Mouse (Mus musculus) T-helper 1 cell (primary cell): ENCODE measurements around the gene Ctsl.

ENCODE experiments used
- in situ Hi-C: fragments of 300-600 bp; cut with MboI, MseI; formaldehyde crosslinking; loops from one replicate; pipeline ENCODE4 v1.15.1; 2025; ENCODE audit warnings: high pct_unique_total_duplicates

Gene Ctsl

DNA sequence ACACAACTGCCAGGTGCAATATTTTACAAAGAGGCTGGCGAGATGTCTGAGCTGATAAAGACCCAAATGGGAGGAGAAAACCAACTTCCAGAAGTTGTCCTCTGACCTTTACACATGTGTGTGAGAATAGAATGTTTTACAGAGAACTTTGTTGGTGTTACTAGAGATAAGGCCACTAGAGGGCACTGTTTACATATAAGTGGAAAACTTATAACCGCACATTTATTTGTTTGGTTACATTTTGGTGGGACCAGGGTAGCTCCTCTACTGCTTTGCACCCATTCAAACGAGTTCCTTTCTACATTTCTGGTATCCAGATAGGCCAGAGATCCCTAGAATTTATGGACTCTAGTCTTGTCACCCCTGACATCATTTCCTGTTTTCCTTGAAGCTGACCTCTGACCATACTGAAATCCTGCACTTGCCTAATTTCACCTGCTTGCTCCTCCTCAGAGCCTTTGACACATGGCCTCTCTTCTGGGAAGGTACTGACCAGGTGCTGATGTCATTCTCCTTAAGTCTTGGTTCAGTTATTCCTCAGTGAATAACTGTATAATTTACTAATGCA lies 55.1 kb downstream of the Ctsl start:
- in situ Hi-C loops, result loop anchor here (5.0 to 25.0 kb wide), 3 partner anchors 62 to 797 kb away; partner anchors contain the start of gene Mfsd14b

DNA sequence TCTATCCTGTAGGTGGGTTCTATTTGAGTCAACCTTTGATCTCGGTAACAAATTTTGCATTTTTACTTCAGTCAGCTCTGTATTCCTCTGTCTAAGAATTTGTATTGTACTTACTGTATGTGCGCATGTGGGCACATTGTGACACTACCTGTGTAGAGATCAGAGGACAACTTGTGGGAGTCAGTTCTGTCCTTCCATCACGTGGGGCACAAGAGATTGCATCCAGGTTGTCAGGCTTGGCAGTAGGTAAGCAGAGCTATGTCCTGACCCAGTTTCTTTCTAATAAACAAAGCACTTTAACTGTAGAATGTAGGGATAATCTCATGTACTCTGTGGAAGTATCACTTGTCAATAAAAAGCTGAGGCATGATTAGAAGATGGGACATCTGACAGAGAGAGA lies 56.6 kb downstream of the Ctsl start:
- in situ Hi-C loops, result loop anchor here (5.0 to 25.0 kb wide), 2 partner anchors 42 to 798 kb away; partner anchors contain the start of gene Mfsd14b

DNA sequence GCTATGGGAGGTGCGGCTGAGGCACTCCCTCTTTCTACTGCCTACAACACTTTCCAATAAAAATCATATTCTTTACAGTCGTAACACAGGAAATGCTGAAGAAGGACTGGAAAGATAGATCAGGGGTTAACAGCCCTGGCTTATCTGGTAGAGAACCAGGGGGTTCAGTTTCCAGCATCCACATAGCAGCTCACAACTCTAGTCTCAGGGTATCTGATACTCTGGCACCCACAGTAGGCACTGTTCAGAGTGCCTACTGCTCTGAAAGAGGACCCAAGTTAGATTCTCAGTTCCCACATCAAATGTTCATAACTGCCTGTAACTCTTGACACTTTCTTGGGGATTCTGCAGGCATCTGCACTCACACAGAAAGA lies 57.8 kb downstream of the Ctsl start:
- in situ Hi-C loops, result loop anchor here (5.0 to 25.0 kb wide), 2 partner anchors 41 to 799 kb away; partner anchors contain the start of gene Mfsd14b

DNA sequence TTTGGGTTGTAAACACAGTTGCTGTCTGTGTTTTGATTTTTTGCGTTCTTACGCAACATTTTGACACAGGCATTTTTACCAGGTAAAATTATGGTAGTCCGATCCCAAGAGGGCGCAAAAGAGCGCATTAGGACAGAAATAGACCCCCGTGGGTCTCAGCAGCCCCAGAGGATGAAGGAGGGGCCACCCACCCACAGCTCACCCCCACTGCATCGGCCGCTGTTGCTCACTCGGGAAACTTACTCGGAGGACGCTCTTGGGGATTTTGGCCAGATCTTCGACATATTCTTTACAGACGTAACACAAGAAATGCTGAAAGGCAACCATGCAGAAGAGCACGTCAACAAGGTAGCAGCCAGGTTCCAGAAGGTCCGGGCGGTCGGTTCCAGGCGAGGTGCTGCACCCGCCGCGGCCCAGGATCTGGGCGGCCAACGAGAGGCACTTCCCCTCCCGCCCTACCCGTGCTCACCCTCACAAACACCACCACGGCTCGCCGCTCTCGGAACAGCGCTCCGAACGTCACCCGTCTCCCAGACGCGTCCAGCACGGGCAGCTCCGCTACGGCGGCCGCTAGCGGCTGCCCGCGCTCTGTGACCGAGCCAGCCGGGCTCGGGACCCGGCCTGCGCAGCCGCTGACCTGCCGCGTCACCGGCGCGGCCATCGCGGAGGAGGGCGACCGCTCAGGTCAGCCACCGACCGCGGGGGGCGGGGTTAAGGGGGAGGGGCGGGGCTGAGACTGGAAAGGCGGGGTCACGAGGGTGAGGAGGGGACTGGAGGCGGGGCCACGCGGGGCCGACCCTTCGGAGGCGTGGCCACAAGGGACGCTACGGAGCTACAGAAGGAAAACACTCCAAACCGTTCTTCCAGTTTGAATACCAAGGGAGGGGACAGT lies 58.4 kb downstream of the Ctsl start, which contains the start of gene Aaed1:
TSS of gene Aaed1 (minus strand) at position 687 of the 892 bp plus-strand sequence.
- in situ Hi-C loops, result loop anchor here (5.0 to 25.0 kb wide), 2 partner anchors 40 to 800 kb away; partner anchors contain the start of gene Mfsd14b

DNA sequence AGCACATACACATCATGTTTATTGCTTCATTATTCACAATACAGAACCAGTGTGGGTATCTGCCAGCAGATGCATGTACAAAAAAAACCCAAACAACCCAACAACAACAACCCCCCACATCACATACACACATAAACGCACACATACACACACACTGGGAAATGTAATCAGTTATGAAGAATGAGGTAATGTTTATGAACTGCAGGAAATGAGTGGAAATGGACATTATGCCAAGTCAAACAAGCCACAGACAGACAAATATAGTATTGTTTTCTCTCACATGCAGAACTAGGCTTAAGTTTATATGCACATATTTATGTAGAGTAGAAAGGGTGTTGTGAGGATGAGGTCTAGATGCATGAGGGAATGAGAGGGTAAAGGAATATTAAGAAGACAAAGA lies 59.4 kb downstream of the Ctsl start:
- in situ Hi-C loops, result loop anchor here (5.0 to 25.0 kb wide), 2 partner anchors 39 to 801 kb away; partner anchors contain the start of gene Mfsd14b

DNA sequence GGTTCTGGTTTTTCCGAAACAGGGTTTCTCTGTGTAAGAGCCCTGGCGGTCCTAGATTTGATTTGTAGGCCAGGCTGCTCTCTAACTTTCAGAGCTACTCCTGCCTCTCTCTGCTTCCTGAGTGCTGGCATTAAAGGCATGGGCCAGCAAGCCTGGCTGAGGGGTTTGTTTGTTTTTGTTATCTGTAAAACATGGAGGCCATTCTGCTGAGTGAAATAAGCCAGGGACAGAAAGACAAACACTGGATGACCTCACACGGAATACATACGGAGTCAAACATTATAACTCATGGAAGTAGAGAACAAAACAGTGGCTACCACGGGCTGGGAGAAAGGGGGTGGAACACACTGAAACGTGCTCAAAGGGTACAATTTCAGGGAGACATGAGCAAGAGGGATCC lies 60.1 kb downstream of the Ctsl start:
- in situ Hi-C loops, result loop anchor here (5.0 to 25.0 kb wide), 2 partner anchors 38 to 802 kb away; partner anchors contain the start of gene Mfsd14b

DNA sequence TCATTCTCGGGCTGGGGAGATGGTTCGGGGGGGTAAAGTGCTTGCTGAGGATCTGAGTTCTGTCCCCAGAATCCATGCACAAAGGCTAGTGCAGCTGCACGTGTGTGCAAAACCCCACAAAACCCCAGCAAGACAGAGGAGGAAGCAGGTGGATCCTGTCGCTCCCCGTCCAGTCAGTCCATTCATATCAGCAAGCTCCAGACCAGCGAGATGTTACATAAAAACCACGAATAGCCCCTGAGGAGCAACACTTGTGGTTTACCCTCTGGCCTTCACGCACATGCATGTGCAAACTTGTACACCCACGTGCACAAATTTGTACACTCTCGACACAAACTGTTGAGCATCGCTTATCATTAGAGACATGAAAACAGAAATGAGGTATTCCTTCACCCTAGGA lies 60.8 kb downstream of the Ctsl start:
- in situ Hi-C loops, result loop anchor here (5.0 to 25.0 kb wide), 2 partner anchors 38 to 802 kb away; partner anchors contain the start of gene Mfsd14b
